Comparison of ENCODE assay signal across 29 mouse cellular contexts in genomic region chr2:60630304-60630703, GRCm38 (mm10).
DNase-seq lines count a peak whose midpoint lies in the region; ATAC-seq and TF ChIP-seq lines count a peak whose summit lies in the region.
"Had no signal": no experiment of that assay in that cellular context is flagged by ENCODE, and none has a peak within 500 bp of the region (broad histone marks: within the 10 kb centered on the region; RNA-seq: fewer than 3 reads in every experiment).

No protein-coding gene starts in this region.

- no peak overlapping the region for H3K4me2 ChIP-seq in hindbrain, embryonic 14.5 days (replicated peaks)
- no peak overlapping the region for H3K4me2 ChIP-seq in midbrain, postnatal 0 days (ENCODE audit: low read depth, low read length, poor library complexity, severe bottlenecking)
- H3K4me2 ChIP-seq: heart, embryonic 11.5 days; limb, embryonic 13.5 days; liver, embryonic 11.5 days; stomach, embryonic 15.5 days had no signal

- no peak overlapping the region; the same call in 1 of the 2 replicates for H3K27ac ChIP-seq in hindbrain, embryonic 14.5 days
- no peak overlapping the region for H3K27ac ChIP-seq in hindbrain, embryonic 10.5 days
- no peak overlapping the region for H3K27ac ChIP-seq in midbrain, postnatal 0 days (ENCODE audit: low read depth, low read length)
- no peak overlapping the region for H3K27ac ChIP-seq in midbrain, embryonic 10.5 days (replicated peaks)
- H3K27ac ChIP-seq: kidney, postnatal 0 days; limb, embryonic 13.5 days; stomach, embryonic 15.5 days had no signal

- no peaks in the 10 kb centered on the region for H3K4me1 ChIP-seq in hindbrain, embryonic 14.5 days (replicated peaks; ENCODE audit: control insufficient read depth, insufficient read depth, low read length)
- H3K4me1 ChIP-seq in hindbrain, embryonic 10.5 days (replicated peaks), result no peaks in the 10 kb centered on the region
- no peaks in the 10 kb centered on the region for H3K4me1 ChIP-seq in midbrain, postnatal 0 days (ENCODE audit: insufficient read depth, low read length)
- no peaks in the 10 kb centered on the region for H3K4me1 ChIP-seq in midbrain, embryonic 10.5 days
- H3K4me1 ChIP-seq: limb, embryonic 13.5 days; stomach, embryonic 15.5 days had no signal

- peak; percentile 51; the same call in 1 of the 2 replicates for ATAC-seq in hindbrain, embryonic 14.5 days (ENCODE audit: low FRiP score)
- no peak for ATAC-seq in midbrain, postnatal 0 days (ENCODE audit: low FRiP score)
- ATAC-seq: intestine, embryonic 16.5 days; lung, postnatal 0 days had no signal

- peak; percentile 16 to 57 for DNase-seq in cerebellum, postnatal 10 days
- DNase-seq in cerebellum, postnatal 25 days, result no peak
- no peak for DNase-seq in hindbrain, embryonic 14.5 days (ENCODE audit: low spot score)
- no peak for DNase-seq in hindbrain, embryonic 10.5 days (ENCODE audit: low spot score)
- DNase-seq in midbrain, postnatal 0 days (ENCODE audit: low spot score), result peak; percentile 36
- DNase-seq in midbrain, embryonic 10.5 days (ENCODE audit: low spot score), result no peak
- DNase-seq in retina, postnatal 1 day, result peak; percentile 49
- DNase-seq in adrenal gland, adult 18-20 months (ENCODE audit: low spot score in 2 of 2), result no peak
- DNase-seq: adrenal gland, postnatal 14 days; cerebellum, adult 11-12 months; cerebellum, adult 9-11 months; gastrocnemius, postnatal 14 days; heart, postnatal 36 days; kidney, adult 8-10 months; layer of hippocampus, adult 9-11 months; lung, adult 18-20 months; lung, postnatal 4 days; midbrain, embryonic 14.5 days; right cerebral cortex, postnatal 25 days had no signal

- no peak for TF ChIP-seq CTCF in midbrain, postnatal 0 days (IDR thresholded peaks at IDR 0.05)

- no peaks in the 10 kb centered on the region for H3K36me3 ChIP-seq in hindbrain, embryonic 14.5 days (replicated peaks; ENCODE audit: control insufficient read depth, insufficient read depth)
- no peaks in the 10 kb centered on the region for H3K36me3 ChIP-seq in hindbrain, embryonic 10.5 days
- H3K36me3 ChIP-seq in midbrain, postnatal 0 days (ENCODE audit: insufficient read depth, low read length), result no peaks in the 10 kb centered on the region
- no peaks in the 10 kb centered on the region for H3K36me3 ChIP-seq in midbrain, embryonic 10.5 days
- H3K36me3 ChIP-seq: limb, embryonic 13.5 days; stomach, embryonic 15.5 days had no signal

- no peak overlapping the region for H3K4me3 ChIP-seq in hindbrain, embryonic 14.5 days (replicated peaks; ENCODE audit: low read length)
- no peak overlapping the region for H3K4me3 ChIP-seq in hindbrain, embryonic 10.5 days
- H3K4me3 ChIP-seq in midbrain, postnatal 0 days (ENCODE audit: low read depth, low read length), result no peak overlapping the region
- H3K4me3 ChIP-seq in midbrain, embryonic 10.5 days, result no peak overlapping the region
- H3K4me3 ChIP-seq: erythroblast, embryonic 14.5 days; limb, embryonic 13.5 days; megakaryocyte, embryonic 14.5 days; stomach, embryonic 15.5 days had no signal

- H3K9ac ChIP-seq in hindbrain, embryonic 14.5 days, result no peak overlapping the region
- no peak overlapping the region for H3K9ac ChIP-seq in midbrain, postnatal 0 days (replicated peaks; ENCODE audit: low read length, poor library complexity, severe bottlenecking)
- H3K9ac ChIP-seq: limb, embryonic 13.5 days; stomach, embryonic 15.5 days had no signal

- 62% methylated on average over 2 of the region's 2 CpGs for WGBS in hindbrain, embryonic 14.5 days
- 73% methylated on average over 2 of the region's 2 CpGs for WGBS in hindbrain, embryonic 10.5 days
- WGBS in midbrain, postnatal 0 days, result 52% methylated on average over 2 of the region's 2 CpGs
- 63% methylated on average over 2 of the region's 2 CpGs for WGBS in midbrain, embryonic 10.5 days

- no peaks in the 10 kb centered on the region for H3K9me3 ChIP-seq in hindbrain, embryonic 14.5 days (ENCODE audit: control insufficient read depth, low read length)
- no peaks in the 10 kb centered on the region for H3K9me3 ChIP-seq in hindbrain, embryonic 10.5 days
- no peaks in the 10 kb centered on the region for H3K9me3 ChIP-seq in midbrain, postnatal 0 days (ENCODE audit: low read length)
- H3K9me3 ChIP-seq in midbrain, embryonic 10.5 days (replicated peaks), result no peaks in the 10 kb centered on the region
- H3K9me3 ChIP-seq: limb, embryonic 13.5 days; megakaryocyte, embryonic 14.5 days; stomach, embryonic 15.5 days had no signal

- no peaks in the 10 kb centered on the region for H3K27me3 ChIP-seq in hindbrain, embryonic 14.5 days (ENCODE audit: control insufficient read depth, insufficient read depth, low read length)
- H3K27me3 ChIP-seq in hindbrain, embryonic 10.5 days (ENCODE audit: insufficient read depth, poor library complexity, severe bottlenecking), result no peaks in the 10 kb centered on the region
- H3K27me3 ChIP-seq in midbrain, postnatal 0 days (ENCODE audit: insufficient read depth, low read length), result no peaks in the 10 kb centered on the region
- H3K27me3 ChIP-seq in midbrain, embryonic 10.5 days (ENCODE audit: low read depth, poor library complexity, severe bottlenecking), result peaks cover 4% of the 10 kb centered on the region; the same call in 1 of the 2 replicates
- H3K27me3 ChIP-seq: CH12.LX; limb, embryonic 13.5 days; megakaryocyte, embryonic 14.5 days; stomach, embryonic 15.5 days had no signal

Comparison
In these comparisons a context has a peak if more than half of its experiments do, and no peak if none do; other contexts are left out.
1. DNase-seq: peak in cerebellum, postnatal 10 days (2 of 2), midbrain, postnatal 0 days (single experiment) and retina, postnatal 1 day (single experiment); none in cerebellum, postnatal 25 days (0 of 2), hindbrain, embryonic 14.5 days (single experiment), hindbrain, embryonic 10.5 days (single experiment), midbrain, embryonic 10.5 days (single experiment) and adrenal gland, adult 18-20 months (0 of 2).